Mouse (Mus musculus): ENCODE data around the gene Magi2.

The Magi2 gene

DNA sequence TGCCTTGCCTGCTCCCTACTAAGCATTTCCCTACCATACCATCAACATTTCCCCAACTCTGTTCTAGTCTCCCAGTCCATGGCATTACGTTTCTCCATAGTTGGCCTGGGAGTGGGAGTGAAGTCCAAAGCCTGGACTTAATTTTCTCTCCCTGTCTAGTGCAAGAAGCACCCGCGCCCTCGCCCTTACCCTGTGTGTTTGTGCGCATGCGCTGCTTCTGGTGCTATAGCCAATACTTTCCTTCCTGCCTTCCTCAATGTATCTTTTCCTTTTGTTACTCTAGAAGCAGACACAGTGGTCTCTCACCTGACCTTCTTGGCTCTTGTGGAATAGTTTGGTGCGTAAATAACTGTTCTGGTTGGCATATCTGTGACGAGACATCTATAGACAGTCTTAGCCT is 1440.8 kb downstream of the Magi2 start:
- DNase-seq (ENCODE audit: low spot score): no peak

DNA sequence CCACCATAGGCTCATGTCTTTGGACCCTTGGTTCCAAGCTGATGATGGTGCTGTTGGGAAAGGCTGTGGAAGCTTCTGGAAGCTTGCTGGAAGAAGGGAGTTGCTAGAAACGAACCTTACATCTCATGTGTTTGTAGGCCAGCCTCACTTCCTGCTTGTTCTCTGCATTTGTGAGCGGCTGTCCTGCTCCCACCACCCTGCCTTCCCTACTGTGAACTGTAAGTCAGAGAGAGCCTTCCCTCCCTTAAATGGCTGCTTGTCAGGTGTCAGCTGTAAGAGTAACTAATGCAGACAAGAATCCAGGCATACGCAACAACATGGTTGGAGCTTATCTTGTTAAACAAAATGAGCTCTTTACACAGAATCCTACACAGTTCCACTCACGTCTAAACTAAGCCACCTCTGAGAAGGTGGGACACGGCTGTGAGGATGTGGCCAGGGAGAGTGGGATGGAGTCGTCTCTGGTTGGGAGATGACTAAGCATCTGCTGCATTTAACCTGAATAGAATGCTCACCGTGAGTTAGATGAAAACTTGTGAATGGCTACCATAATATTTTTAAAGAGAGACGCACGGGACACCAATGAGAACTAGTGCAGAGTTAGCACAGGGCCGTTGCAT is 1442.0 kb downstream of the Magi2 start:
- no peak for DNase-seq (ENCODE audit: low spot score)

DNA sequence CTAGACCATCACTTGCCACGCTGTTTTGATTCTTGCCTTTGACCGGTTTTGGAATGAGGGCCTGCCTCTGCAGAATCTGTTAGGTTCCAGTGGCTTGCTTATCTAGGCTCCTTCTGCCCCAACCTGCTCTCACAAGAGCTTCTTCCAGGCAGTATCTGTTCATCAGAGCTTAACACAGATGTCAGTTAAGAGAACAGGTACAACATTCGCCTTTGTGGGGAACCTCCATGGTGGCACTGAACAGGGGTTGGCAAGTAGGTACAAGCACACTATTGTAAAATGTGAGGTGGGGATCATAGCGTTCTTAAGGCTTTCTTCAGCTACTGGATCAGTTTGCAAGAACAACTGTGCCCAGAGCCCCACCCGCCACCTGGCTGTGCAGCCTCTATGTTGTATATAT is 1442.6 kb downstream of the Magi2 start:
- no peak for DNase-seq (ENCODE audit: low spot score)

DNA sequence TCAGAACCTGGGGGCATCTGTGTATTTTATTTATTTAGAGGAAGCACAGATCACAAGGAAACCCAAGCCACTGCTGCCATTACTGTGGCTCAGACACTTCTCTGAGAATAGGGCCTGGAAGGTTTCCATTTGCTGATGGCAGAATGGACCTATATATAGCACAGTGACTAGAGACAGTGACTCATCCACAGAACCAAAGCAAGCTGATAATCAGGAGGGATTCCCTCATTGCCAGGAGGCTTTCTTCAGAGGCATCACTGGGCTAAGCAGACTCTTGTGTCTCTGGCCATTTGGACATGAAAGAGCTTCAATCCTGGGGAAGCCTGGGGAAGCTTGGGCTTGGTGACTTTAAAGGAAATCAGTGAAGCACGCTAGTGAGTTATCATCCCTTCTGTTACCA is 1445.0 kb downstream of the Magi2 start:
- no peak for DNase-seq (ENCODE audit: low spot score)

DNA sequence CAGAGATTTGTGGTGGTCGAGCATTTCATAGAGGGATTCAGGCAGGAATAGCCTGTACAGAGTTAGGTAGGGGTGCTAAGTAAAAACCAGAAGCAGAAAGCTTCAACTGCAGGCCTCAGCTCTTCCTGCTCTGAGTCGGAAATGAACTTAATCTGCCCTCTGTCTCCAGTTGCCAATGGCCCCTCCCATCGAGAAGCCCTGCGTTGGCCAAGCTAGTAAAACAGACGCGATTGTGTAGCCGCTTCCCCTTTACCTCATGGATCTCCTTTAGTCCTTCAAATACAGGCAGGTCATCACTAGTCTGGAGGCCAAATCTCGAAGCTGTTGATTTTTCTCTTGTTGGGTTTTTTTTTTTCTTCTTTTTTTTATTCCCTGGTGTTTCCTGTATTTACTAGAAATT is 1447.7 kb downstream of the Magi2 start:
- DNase-seq (ENCODE audit: low spot score): no peak

DNA sequence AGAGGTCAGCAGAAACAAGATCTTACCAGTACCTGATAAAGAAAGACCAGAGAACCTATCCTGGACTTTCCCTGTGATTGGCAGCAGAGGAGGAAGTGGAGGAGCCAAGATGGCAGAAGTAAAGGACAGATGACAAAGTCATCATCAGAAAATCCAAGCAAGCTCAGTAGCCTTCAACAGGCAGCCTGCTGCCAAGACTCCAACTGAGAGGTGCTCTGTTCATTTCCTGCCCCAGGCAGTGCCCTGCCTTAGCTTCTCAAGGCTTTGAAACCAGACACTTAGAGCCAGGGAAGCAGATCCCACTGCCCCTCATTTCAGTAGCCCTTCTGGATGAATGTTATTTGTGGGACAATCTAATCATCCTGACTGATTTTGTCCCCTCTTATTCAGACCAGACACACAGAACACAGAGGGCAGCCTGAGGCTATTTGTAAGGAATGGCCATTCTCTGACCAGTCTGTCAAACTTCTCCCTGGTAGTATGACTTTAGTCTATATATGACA is 1448.4 kb downstream of the Magi2 start:
- DNase-seq (ENCODE audit: low spot score): no peak

DNA sequence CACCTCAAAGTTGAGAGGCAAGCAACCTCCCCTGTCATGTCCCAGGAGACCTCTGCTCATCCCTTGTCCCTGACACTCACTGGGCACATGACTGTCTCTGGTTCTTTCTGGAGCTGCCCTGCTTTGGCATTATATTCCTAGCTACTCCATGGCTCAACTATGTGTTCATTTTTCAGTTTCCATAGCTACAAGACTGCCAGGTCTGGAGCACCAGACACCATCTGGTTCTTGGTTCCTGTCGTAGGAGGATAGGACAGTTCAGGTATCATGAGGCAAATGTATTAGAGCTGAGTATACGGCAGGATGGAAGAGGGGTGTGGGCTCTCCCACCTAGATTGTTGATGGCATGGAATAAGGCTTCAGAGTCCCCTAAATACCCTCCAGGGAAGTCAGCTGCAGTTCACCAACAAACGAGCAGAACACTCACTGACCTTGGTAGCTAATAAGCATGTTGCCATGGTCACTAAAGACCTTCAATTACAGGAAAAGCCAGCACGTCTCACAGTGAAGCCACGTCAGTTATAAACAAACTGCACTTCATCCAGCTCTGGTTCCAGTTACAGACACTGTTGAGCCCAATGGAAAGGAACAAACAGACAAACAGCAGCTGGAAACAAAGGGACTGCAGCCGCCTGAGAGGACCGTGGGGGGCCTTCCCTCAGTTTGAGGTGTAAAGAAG is 1449.5 kb downstream of the Magi2 start:
- peak; percentile 42 for DNase-seq (ENCODE audit: low spot score)

DNA sequence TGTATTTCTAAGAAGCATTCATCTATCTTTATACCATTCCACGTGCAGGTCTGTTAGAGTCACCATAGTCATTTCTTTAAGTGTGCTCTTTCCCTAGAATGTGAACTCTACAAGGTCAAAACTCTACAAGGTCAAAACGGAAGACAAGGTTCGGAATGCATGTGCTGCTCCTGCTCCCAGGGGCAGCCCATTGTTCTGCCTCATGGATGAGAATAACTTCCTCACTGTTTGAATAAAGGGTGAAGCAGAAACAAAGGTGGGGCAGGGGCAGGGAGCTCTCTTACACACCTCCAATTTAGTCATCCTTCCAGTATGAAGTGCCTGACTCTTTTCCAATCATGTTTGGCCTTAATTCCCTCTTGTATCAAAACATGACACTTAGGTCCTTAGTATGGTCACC is 1450.4 kb downstream of the Magi2 start:
- no peak for DNase-seq (ENCODE audit: low spot score)

DNA sequence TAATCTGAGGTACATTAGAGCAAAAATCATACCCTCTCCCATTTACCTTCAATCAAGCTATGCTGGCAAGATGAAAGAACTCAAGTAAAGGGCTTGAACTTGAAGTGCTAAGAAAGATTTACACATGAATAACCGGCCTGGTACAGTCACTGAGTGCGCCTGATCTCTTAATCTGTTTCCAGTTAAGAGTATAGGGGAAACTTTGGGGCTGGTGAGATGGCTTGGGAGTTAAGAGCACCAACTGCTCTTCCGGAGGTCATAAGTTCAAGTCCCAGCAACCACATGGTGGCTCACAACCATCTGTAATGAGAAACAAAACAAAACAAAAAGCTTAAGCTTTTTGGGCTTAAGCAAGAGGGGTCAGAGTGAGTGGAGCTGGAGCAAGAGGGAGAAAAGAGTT is 1451.7 kb downstream of the Magi2 start:
- DNase-seq (ENCODE audit: low spot score): no peak

DNA sequence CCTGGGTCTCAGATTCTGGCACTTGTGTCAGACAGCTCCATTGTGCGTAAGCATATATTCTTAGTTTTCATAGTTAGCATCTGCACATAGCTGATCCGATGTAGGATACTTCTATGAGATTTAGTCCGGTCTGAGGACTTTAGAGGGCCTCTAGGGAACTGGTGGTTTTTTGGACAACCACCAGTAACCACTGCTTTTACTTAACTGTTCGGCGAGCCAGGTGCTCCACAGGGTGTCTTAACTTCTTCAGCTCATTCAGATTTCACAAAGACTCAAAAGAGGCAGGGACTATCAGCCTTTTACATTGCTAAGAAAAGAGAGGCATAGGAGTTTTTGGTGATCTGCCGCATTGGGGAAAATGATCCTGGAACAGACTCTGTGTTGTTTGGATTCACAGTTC is 1453.1 kb downstream of the Magi2 start:
- no peak for DNase-seq (ENCODE audit: low spot score)

DNA sequence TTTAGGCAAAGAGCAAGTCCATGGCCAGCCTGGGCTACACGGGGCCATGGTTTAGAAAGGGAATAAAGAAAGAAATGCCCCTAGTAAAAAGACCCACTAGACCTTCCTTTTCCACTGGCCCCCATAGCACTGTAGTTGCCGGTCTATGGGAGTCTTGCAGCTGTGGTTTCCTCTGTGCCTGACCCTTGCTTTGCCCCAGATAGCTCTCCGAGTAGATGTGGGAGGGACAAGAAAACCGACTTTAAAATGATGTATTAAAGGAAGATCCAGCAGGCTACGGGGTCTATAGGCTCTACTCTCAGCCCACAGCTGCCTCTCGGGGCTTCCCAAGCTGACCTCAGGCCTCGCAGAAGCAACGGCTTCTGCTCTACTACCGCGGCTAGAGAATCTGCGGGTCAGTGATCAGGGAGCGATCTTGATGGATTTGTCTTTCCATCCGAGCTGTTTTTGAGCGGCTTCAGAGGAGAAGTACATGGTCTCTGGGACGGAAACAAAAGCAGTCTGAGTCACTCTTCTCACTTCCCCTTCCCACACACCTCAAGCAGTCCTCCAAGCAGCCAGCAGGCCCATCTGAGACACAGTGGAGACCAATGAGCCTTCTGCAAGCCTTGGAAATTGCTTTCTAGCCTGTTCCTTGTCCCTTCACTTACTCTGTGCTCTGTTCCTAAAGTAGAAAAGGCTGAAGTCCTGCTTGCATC is 1454.1 kb downstream of the Magi2 start:
- DNase-seq (ENCODE audit: low spot score): no peak

DNA sequence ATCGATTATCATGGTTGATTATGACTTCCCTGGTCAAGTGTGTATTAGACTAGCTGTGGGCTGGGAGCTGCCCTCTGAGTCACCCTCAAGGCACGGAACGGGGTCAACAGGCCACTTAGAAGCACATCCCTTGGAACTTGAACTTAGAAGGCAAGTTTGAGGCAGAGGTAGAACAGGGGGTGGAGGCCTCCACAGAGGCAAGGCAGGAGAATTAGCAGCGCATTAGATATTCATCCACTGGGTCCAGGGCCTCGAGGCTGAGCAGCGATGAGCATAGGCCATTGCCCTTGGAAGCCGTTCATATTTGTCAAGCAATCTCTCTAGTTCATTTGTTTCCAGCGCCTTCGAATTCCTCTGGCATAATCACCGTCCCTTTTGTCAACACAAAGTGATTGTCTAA is 1454.8 kb downstream of the Magi2 start:
- no peak for DNase-seq (ENCODE audit: low spot score)

DNA sequence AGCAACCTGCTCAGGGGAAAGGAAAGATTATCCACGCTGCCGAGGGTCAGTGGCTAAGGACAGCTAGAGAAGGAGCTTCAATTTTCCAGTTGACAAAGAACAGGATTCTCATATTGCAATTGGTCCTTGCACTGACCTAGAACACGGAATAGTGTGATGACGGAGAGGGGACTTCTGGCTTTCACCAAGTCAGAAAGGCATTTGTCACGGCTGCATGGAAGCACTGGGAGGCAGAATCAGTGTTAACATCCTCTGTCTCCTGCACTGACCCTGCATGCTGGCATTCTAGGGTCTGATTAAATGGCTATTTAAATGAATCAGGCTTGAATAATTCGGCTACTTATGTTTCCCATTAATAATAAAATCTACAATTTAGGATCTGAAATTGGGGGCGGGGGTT is 1455.4 kb downstream of the Magi2 start:
- no peak for DNase-seq (ENCODE audit: low spot score)

DNA sequence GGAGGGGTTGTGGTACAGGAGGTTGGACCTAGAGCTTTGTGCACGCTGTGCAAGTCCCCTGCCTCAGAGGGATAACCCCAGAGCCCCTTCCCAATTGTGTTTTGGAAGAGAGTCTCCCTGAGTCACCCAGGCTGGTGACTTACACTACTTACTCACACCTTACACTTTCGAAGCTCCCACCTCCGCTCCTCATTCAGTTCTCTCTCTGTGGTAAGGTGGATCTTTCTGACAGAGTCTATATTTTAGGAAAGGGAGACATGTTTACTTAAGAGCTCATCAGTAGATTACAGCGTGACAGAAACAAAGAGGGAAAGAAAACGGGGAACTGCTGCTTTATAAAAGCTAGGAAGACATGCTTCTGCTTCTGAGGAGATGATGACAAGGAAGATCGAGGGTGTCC is 1457.3 kb downstream of the Magi2 start:
- no peak for DNase-seq (ENCODE audit: low spot score)

DNA sequence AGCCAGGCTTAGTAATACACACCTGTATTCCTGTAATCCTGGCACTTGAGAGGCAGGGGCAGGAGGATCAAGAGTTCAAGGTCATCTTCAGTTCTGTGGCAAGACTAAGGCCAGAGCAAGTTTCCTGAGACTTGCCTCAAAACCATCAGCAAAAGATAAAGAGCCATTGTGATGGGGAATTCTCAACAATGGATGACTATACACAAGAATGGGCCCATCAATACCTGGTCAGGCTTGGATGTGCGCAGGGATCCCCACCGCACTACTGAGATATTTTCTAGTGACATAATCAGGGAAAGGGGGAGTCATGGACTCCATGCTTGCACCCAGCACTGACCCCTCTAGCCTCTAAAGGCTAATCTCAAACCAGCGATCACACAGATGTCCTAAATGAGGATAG is 1465.4 kb downstream of the Magi2 start:
- DNase-seq (ENCODE audit: low spot score): no peak

DNA sequence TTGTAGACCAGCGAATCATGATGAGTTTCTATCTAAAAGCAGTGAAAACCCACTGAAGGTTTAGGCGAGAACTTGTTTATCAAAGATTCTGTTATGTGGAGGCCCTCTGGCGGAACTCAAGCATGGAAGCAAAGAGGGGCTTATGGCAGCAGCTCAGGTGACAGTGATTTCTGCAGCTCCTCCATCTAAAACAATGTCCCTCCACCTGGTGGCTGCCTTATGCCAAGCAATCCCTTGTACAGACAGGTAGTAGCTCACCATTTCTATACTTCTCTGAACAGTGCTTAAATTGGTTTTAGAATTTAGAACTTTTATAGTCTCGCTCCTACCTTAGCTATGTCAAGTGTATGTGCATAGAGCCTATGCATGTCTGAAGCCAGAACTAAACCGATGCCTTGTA is 1472.3 kb downstream of the Magi2 start:
- no peak for DNase-seq (ENCODE audit: low spot score)

DNA sequence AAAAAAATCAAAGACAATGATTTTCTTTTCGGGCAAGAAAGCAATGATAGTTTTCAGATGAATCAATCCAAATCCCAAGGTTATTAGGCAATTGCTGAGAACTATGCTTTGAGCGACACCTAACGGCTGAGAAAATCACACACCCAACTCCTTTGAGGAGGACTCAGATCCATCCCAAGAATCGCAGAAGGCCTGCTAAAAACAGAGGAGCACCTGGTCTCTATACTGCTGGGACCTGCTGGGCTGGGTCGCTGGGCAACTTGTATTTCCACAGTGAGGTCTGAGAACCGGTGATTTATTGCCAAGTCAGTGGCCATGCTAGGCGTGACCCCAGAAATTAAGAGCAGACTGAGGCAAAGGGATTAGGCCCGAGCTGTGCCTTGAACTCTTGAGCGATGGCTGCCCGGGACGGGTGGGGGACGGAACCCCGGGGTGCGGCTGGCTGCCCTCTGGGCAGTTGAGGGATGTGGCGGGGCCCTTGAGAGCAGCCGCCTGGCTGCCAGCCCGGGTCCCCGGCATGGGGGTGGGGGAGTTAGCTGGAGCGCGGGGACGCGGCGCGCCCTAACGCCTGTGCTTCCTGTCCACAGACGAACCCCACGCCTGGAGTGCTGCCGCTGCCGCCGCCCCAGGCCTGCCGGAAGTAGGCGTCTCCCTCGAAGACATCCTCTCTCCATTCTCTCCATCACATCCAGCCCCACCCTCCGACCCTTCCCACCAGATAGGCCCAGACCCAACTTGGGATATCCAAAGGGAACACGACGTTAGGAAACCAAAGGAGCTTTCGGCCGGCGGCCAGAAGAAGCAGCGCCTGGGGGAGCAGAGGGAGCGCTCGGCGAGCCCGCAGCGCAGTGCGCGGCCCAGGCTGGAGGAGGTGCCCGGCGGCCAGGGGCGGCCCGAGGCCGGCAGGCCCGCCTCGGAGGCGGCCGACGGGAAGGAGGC is 1474.9 kb downstream of the Magi2 start:
- DNase-seq (ENCODE audit: low spot score): peak; percentile 92

DNA sequence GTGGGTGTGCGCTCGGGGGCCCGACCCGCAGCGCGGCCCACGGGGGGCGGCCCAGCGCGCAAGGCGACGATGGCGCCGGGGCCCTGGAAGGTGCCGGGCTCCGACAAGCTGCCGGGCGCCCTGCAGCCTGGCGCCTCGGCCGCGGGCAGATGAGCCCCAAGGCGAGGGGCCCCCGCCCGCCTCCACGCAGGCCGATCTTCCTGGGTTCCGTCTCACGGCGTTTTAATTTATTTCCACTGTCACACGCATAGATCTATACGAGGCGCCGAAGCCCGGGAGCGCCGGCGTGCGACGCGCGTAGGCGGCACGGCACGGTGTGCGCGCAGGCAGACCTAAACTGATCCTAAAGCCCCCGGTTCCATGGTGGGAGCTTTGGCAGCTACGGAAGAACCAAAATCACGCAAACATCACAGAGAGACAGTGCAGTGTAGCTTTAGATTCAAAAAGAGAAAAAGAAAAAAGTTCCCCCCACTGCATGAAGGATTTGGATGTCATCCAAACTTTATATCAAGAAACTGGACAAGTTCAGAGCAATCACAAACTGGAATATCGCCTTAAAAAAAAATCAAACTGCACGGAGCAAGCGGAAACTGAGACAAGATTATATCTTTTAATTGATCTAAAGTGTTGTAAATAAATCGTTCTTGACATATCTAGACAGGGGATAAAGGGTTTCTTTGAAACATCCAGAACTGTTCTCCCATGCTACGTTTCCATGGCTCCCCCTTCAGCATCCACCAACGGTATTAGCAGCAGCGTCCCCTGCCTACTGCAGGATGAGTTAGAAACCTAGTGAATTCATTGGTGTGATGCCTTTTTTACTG is 1475.9 kb downstream of the Magi2 start:
- DNase-seq (ENCODE audit: low spot score): peak; percentile 72

DNA sequence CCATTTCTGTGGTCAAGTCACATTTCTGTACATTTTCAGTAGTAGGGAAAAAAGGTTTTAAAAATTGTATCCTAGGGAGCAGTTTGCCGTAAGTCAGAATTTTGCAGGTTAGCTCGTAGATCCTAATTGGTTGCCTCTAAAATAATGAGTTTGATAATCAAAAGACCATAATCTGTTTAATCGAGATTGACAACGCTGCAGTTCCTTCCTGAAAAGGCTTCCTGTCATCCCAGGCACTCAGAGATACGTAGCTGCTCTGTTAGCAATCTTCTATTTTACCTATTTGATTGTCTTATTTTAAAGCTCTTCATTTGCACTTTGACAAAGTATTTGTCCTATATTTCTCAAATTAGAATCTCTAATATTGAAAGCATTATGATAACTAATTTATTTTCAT is 1476.5 kb downstream of the Magi2 start:
- DNase-seq (ENCODE audit: low spot score): no peak

DNA sequence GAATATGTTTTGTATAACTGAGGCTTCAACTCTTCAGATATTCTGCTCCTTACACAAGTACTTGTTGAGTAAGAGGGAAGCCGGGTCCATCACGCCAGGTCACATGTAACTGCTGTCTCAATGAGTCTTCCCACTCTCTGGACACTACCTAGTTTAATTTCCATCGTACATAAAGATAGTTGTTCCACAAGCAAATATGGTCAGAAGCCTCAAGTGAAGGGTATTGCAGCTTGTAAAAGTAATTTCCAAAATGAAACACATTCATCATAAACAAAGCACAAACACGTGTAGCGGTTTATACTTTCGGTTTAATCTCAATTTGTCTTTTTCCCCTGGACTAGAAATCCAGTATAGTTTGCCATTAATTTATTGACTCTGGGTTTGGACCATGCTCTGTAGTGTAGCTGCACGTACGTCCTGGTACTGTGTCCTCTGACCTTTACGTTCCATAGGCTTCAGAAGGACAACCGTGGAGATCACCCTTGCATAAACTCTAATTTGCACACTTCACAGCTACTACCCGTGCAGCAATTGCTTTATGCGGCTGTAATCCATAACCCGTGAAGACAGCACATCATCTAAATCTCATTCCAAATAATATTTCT is 1477.2 kb downstream of the Magi2 start:
- DNase-seq (ENCODE audit: low spot score): no peak

DNA sequence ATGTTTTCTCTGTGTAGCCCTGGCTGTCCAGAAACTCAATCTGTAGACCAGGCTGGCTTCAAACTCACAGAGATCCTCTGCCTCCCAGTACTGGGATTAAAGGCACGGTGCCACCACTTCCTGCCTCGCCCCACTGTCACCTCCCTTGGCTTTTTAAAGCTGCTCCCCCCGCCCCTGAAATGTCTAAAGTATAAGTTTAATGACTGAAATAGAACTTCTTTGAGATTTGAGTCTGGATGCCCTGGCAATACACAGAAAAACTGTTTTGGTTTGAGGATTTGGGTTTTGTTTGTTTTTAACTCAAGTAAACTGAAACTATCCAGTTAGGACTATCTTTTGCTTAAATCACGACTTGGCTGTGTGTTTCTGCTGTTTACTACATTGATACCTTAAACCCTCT is 1478.0 kb downstream of the Magi2 start:
- DNase-seq (ENCODE audit: low spot score): no peak
